Mouse (Mus musculus) urinary bladder, postnatal 10 days (tissue): ENCODE measurements around the gene Pdx1.

Experiments
- DNase-seq: peaks from one replicate; pipeline ENCODE4 v3.0.0; 2022; ENCODE audit warnings: low spot score

The Pdx1 gene

GRCm38 (mm10) chr5:147312830-147313685, 43.3 kb downstream of the Pdx1 start:
- DNase-seq: no peak

DNA sequence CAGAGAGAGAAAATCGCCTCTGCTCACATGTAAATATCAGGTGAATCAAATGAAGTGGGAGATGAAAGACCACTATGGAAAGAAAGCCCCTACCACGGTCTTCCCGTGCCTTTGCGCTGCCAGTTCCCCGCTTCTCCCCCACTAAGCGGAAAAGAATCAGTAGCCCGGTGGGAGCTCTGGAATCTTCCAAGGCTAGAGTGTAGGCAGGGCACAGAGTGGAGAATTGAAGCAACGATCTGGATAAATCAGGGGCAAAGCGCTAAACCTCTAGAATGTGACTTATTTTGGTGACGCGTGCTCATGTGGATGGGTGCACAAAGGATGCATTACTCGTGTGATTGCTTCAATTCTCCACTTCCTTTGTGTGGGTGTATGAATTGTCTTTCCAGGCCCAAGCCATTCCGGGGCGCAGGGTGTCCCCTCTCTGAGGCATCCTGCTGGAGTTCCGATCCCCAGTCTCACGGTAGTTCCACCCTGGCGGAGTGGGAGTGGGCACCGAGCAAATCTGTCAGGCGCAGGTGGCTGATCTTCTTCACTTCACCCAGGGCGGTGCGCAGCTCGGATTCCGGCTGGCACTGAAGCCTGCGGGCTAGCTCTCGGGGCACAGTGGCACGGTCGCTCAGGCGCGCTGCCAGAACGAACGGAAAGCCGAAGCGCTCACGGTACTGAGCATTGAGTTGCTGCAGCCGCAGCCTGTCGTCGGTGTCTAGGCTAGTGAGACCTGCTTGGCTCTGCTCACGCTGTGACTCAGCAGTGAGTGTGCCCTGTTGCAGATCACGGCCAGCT, 45.1 kb downstream of the Pdx1 start:
- no peak for DNase-seq

DNA sequence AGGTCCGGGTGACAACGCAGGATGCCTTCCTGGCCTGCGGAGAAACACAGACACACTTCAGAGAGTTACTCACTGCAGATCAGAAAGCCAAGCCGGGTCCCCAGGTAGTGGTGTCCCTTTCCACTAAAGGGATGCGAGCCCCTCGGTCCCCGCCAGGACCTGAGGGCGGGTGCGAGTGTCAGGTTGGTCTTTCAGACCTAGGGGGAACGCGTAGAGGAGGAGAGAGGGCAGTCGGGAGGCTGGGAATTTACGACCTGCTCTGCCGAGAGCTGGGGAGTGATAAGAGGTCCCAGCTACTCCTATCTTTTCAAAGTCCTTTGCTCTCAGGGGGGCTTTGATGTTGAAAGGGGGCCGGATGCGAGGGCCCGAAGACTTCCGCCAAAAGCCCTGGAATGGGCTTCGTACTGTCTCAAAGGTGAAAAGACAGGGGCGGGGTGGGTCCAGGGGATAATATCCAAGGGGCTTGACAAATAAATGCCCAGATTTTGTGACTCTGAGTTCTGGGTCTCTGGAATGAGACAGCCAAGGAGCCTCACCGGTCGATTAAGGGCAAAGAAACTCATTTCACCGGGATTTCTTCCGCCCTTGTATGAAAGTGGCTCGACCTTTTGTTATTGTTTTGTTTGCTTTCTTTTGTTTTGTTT, 45.8 kb downstream of the Pdx1 start:
- DNase-seq: peak; percentile 7

DNA sequence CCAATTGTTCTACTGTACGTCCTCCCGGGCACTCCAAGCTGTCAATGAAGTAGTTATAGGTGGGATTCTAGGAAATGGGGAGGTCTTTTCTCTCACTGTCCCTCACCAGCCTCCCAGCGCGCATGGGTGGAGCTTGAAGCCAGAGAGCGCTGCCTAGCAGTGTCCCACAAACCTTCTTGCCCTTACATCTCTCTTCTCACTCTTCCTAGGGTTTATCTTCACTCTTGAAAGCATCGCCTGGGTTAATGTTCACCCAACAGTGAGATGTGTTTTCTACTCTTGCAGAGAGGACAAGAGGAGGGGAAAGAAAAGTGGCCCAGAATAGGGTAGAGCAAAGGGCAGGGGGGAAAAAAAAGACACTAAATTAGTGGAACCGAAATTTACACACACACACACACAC, 47.6 kb downstream of the Pdx1 start:
- DNase-seq: no peak

DNA sequence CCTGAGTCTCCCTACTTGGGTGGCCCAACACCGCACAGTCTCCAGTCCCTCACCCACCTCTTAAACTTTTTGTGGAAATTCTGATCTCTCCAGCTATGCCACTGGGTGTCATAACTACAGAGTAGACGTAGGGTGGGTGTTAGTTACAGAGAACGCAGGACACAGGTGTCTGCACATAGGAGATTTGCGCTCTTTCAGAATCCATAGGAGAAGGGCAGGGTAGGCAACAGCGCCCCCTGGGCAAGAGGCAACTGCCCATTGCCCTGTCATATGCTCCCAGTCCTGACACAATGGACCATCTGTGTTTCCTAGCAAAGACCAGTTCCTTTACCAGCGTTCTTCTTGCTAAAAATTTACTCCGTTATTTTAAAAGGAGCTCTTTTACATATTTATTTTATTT, 48.2 kb downstream of the Pdx1 start:
- no peak for DNase-seq

- no peak for DNase-seq
These were observed 49.9 kb downstream of the Pdx1 start for GRCm38 (mm10) chr5:147319653-147320052.

GRCm38 (mm10) chr5:147322183-147322582, 52.4 kb downstream of the Pdx1 start, which contains the start of gene Urad:
Urad (minus strand) TSS chr5:147322440.
- DNase-seq: no peak

GRCm38 (mm10) chr5:147323237-147323917, 53.6 kb downstream of the Pdx1 start:
- no peak for DNase-seq
